ENCODE assay signal across 9 mouse cellular contexts in genomic region chr16:14311371-14311770, GRCm38 (mm10). TPM values are rescaled to one million over a fixed set of nuclear protein-coding genes. Genes with fewer than 3 reads are reported as not detected.
DNase-seq lines count a peak whose midpoint lies in the region; ATAC-seq and TF ChIP-seq lines count a peak whose summit lies in the region.
"Had no signal": no experiment of that assay in that cellular context is flagged by ENCODE, and none has a peak within 500 bp of the region (broad histone marks: within the 10 kb centered on the region; RNA-seq: fewer than 3 reads in every experiment).

No protein-coding gene starts in this region.

- no peaks in the 10 kb centered on the region for H3K27me3 ChIP-seq in ES-Bruce4 (ENCODE audit: control insufficient read depth, insufficient read depth, low read length, poor library complexity, severe bottlenecking)
- H3K27me3 ChIP-seq: megakaryocyte, embryonic 14.5 days had no signal

- no peaks in the 10 kb centered on the region for H3K9me3 ChIP-seq in ES-Bruce4 (replicated peaks; ENCODE audit: control insufficient read depth, insufficient read depth, low read length, poor library complexity, severe bottlenecking)
- H3K9me3 ChIP-seq: megakaryocyte, embryonic 14.5 days had no signal

- H3K4me1 ChIP-seq in ES-Bruce4 (ENCODE audit: control insufficient read depth, insufficient read depth, low read length): no peaks in the 10 kb centered on the region

- TF ChIP-seq CTCF in ES-Bruce4 (IDR thresholded peaks at IDR 0.05; ENCODE audit: low read depth, low read length): peak; percentile 92

- TF ChIP-seq EP300 in ES-Bruce4 (IDR thresholded peaks at IDR 0.05; ENCODE audit: insufficient read depth, low read depth, low read length): no peak

- TF ChIP-seq POLR2A in ES-Bruce4 (IDR thresholded peaks at IDR 0.05; ENCODE audit: insufficient read depth, low read length): no peak

- H3K36me3 ChIP-seq in ES-Bruce4 (ENCODE audit: control insufficient read depth, insufficient read depth, low read length, poor library complexity, severe bottlenecking): peaks cover 8% of the 10 kb centered on the region

- H3K27ac ChIP-seq in ES-Bruce4 (ENCODE audit: insufficient read depth, low read length): no peak overlapping the region

- DNase-seq in kidney, adult 9 months: peak; percentile 23
- no peak for DNase-seq in kidney, adult 11 months
- peak; percentile 58 for DNase-seq in c-Kit-positive CD71-positive TER-119-negative erythroid progenitor cells, embryonic 14.5 days (ENCODE audit: low read depth)
- DNase-seq in lung, postnatal 10 days: peak; percentile 51
- DNase-seq in layer of hippocampus, adult 9-11 months: no peak
- DNase-seq in Muller cell, postnatal 12 days (ENCODE audit: inconsistent ontology term): no peak

- ATAC-seq in monocyte, adult 5-6 weeks (replicated peaks; ENCODE audit: insufficient number of reproducible peaks, low FRiP score, low TSS enrichment, poor library complexity, severe bottlenecking): no peak

- H3K9ac ChIP-seq in ES-Bruce4 (ENCODE audit: low read depth, poor library complexity, severe bottlenecking): no peak overlapping the region

- no peak overlapping the region for H3K4me3 ChIP-seq in ES-Bruce4 (ENCODE audit: low read depth, low read length)
- H3K4me3 ChIP-seq: megakaryocyte, embryonic 14.5 days had no signal

RNA-seq across cellular contexts. Expression of gene Fopnl, which starts 5.8 kb away (rescaled TPM):
- polyA plus RNA-seq in ES-Bruce4 (2011; ENCODE audit: insufficient read depth, insufficient read length, low read depth, missing spikeins): 39.6 and 45.1 TPM in 2 replicates
- 34.2 to 48.9 TPM (median 40.9 TPM) in 3 replicates for total RNA-seq in monocyte, adult 5-6 weeks (2017)

RNA-seq across cellular contexts. Expression of gene Myh11, which starts 20.2 kb away (rescaled TPM):
- polyA plus RNA-seq in ES-Bruce4 (2011; ENCODE audit: insufficient read depth, insufficient read length, low read depth, missing spikeins): 0.21 and 0.35 TPM in 2 replicates
- total RNA-seq in monocyte, adult 5-6 weeks (2017): 0.78 TPM in 1 of 3 replicates, not detected in the others

RNA-seq across cellular contexts. Expression of gene Abcc1, which starts 50.0 kb away (rescaled TPM):
- 69.5 and 72.4 TPM in 2 replicates for polyA plus RNA-seq in ES-Bruce4 (2011; ENCODE audit: insufficient read depth, insufficient read length, low read depth, missing spikeins)
- 15.3 to 24.0 TPM (median 22.2 TPM) in 3 replicates for total RNA-seq in monocyte, adult 5-6 weeks (2017)

Comparison
In these comparisons a context has a peak if more than half of its experiments do, and no peak if none do; other contexts are left out.
1. DNase-seq: peak in kidney, adult 9 months (single experiment), c-Kit-positive CD71-positive TER-119-negative erythroid progenitor cells, embryonic 14.5 days (single experiment) and lung, postnatal 10 days (single experiment); none in kidney, adult 11 months (single experiment), layer of hippocampus, adult 9-11 months (single experiment) and Muller cell, postnatal 12 days (single experiment).